Mouse (Mus musculus) gastrocnemius, postnatal 25 days (tissue): ENCODE results near the gene Eci3. TPM values are rescaled to one million over a fixed set of nuclear protein-coding genes. Genes with fewer than 3 reads are reported as not detected.

ENCODE experiments used
- DNase-seq: peaks from one replicate; pipeline ENCODE4 v3.0.0; 2022
- total RNA-seq, 2 experiments: library from RNA; stranded (reverse); gene quantifications; 1 replicate in 1 of 2; 2 replicates in 1 of 2; pipeline ENCODE4 v1.2.3; 2021

Gene Eci3
- total RNA-seq, 2 experiments from 2014 or later = 0.75 to 0.90 TPM

DNA sequence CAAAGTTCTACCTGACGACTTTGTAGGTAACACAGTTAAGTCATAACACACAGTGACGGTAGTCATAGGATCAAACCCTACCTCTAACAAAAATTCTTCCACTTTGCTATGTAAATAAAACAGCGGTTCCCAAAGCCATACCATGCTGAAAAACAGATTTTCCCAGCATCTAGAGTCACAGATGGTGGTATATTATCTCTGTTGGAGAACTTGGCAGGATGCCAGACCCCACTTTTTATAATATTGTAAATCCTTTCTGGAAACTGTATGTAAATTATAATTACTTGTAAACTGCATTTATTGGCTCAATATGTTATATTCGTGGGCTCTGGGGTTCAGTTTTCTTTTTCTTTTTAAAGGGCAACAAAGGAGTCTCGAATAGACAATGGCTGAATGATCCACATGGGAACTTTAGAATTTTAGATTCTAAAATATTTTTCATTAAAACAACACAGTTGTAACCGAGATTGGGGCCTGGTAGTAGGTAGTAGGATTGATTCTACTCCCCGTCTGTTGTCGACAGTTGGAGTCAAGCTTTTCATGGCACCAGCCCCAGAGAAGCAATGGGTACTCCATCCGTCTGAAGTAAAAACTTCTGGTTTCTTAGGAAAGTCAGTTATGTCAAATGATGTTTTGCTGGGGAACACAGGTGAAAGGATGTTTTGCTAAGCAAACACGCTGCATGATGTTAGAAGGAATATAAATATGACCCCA is 28.5 kb downstream of the Eci3 start:
- no peak for DNase-seq

DNA sequence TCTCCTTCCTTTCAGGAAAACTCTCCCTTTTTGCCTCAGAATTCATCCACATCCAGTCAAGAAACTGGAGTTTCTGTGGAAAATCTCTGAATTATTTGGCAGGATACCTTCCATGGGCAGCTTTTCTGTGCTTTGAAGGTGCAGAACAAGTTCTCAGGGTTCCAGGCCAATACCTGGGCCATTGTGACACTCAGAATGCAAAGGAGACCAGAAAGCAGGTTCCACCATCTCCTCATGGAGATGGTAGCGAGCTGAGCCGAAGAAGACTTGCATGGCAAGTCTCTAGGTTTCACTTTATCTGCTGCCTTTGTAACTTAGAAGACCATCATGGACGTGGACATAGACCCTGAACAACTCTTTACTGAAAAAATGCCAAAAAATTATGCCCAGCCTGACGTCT is 39.4 kb downstream of the Eci3 start, which contains the start of the genes Fam217a and 4933417A18Rik:
Gene Fam217a, minus strand, starts transcription at position 101 of the 400 bp plus-strand sequence.
Gene 4933417A18Rik, plus strand, starts transcription at position 200 of the 400 bp plus-strand sequence.
- DNase-seq = no peak

DNA sequence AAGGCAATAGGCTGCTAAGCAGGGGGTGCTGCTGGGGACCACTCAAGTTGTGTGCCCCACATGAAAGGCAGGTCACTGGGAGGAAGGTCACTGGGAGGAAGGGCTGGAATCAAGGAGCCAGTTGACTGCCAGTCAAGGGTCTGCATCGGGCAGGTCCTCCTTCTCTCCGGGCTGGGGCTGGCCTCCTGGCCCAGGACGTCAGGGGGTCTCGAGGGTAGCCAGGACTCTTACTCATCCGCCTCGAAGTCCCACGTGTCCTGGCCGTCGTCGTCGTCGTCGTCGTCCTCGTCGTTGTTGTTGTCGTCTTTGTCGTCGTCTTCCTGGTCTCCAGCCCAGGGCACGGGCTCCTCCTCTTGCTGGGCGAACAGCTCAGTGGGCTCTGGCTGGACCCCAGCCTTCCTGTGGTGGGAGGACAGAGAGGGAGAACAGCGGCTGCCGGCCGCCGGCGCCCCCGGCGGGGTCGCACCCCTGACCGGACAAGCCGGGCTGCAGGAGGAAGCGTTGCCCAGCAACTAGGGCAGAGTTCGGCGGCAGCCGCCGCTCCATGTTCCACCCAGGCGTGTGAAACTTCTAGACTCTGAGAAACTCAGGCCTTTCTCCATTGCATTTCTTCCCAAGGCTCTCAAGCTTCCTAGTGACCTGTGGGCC is 47.0 kb downstream of the Eci3 start:
- DNase-seq = no peak

DNA sequence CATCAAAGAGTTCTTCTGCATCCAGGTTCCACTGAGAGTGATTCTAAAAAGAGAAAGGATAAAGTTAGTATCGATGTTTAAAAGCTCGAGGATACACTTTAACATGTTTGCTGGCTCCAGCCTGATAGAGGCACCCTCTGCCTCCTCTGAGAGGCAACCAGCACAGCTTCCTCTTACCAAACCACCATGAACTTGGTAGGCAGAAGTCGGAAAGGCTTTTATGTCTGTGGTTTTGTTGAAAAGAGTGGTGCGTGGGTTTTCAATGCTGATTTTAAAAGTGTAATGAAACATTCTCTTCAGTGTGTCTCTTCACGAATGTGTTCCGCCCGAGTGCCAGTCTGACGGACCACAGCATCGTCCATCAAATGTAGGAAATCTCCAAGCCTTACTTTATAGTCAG is 49.0 kb downstream of the Eci3 start:
- no peak for DNase-seq

Other genes starting within 250 kb of the Eci3 start
- not detected for gene Fam50b, start 229.0 kb downstream of the Eci3 start, total RNA-seq
- gene Prpf4b, start 88.5 kb downstream of the Eci3 start, total RNA-seq = 10 to 100 TPM; 26.9 to 27.3 TPM
- gene Fam217a, start 39.5 kb downstream of the Eci3 start, total RNA-seq = not detected
- gene 4933417A18Rik, start 39.4 kb downstream of the Eci3 start, total RNA-seq = not detected
- 10 to 100 TPM; 89.0 to 91.1 TPM for gene Eci2, start 63.3 kb upstream of the Eci3 start, total RNA-seq